Mouse (Mus musculus): ENCODE results near the gene Inhbe.

Inhbe gene

DNA sequence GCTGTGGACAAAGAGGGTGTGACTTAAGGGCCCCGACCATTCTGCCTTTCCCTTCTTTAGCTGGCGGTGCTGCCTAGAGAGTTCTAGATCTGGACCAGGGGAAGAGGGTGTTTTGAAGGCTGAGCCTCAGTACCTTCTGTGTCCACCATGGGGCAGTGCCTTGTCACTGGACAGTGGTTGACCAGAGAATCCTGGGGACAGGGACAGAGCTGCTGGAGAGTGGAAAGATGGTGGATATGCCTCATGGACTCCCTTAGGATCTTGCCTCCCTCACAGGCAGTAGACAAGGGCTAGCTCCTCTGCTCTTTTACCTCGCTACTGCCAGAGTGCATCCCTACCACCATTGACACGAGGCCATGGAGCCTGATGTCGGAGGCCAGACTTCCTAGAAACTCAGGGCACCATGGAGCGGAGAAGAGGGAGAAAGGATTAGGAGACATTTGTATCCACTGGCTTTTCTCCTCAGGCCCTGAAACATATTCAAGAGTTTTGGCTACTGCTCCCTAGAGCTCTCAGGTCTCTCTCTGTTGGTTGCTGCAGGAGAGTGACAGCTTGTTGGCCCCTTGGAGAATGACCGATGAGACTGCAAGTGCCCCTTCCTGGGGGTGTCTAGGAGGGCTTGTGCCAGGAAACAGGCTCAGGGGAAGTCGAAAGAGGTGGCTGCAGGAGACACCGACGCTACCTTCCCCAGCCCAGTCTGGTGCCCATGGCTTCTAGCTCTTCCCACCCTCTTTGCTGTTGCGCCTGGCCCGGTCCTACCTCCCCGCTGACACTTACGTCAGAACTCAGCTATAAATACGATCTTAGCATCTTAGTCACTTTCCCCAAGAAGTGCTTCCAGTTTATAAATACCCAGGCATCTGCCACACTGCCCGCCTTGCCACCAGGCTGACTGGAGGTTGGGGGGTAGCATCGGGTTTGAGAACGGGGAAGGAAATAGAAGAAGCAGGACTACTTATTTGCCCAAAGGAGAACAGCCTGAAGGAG is at the start of gene Inhbe:
Gene Inhbe (minus strand): TSS at position 503 of the 987 bp plus-strand sequence.
- no peak for DNase-seq (ENCODE audit: low spot score)

DNA sequence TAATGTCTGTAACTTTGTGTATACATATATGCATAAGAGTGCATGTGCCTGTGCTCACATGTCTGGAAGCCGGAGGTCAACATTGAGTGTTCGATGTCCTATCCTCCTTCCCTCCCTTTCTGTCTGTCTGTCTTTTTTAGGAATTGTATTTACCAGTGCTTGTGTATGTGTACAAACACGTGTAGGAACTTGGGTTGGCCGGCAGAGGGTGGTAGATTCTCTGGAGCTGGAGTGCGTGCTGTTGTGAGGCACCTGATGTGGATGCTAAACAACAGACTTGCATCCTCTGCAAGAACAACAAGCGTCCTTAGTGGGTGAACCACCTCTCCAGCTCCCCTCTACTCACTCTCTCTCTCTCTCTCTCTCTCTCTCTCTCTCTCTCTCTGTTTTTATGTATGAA is 37.6 kb upstream of the Inhbe start:
- no peak for DNase-seq (ENCODE audit: low spot score)

DNA sequence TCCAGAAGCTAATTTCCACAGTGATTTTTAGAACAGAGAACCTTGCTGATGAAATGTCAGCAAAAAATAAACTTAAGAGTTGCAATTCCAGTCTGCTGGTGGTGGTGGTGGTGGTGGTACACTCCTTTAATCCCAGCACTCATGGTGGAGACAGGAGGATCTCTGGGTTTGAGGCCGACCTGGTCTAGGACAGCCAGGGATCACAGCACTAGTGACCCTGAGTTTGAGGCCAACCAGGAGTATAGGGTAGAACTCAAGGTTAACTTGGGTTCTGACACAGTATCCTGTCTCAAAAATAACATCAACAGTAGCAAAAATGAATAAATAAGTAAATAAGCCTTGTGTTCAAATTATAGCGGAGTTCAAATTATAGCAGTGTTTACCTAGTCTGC is 27.5 kb upstream of the Inhbe start:
- DNase-seq (ENCODE audit: low spot score) = no peak

DNA sequence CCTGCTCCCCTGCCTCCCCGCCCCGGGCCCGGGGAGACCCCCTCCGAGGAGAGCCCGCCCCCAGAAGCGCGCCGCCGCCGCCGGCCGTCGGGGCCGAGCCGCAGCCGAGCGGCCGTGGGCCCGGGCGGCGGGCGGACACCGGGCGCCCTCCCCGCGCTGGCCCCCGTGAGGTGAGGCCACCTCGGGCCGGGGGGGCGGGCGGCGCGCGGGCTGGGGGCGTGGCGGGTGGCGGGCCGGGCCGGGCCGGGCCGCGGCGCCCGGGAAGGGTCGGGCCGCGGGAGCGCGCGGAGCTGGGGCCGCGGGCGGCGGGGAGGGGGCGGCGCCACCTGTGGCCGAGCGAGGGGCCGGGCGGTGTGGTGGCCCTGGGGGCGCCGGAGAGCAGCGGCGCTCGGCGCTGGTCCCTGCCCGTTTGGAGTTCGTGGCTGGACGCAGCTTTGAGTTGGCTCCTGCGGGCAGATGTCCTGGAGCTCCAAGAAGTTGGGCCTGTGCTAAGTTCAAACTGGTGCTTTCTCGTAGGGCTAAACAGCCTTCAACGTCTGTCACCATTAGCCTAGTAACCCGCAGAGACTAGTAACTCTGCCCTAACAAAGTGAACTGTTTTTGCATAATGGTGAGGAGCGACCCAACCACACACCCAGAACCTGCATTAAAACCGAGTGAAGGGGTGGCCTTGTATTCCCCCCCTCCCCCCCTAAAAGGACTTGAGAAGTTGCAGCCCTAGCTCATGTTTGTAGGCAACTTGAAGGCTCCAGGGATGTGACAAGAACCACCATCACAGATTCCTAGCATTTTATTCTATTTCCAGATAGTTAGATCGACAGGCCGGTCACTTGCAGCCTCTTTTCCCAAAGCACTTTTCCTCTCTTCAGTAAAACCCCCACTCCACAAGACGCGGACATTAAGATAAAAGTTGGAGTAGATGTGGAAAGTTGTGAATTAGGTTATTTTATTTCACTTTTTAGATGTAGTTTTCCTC is 26.8 kb upstream of the Inhbe start:
- peak; percentile 40 for DNase-seq (ENCODE audit: low spot score)

DNA sequence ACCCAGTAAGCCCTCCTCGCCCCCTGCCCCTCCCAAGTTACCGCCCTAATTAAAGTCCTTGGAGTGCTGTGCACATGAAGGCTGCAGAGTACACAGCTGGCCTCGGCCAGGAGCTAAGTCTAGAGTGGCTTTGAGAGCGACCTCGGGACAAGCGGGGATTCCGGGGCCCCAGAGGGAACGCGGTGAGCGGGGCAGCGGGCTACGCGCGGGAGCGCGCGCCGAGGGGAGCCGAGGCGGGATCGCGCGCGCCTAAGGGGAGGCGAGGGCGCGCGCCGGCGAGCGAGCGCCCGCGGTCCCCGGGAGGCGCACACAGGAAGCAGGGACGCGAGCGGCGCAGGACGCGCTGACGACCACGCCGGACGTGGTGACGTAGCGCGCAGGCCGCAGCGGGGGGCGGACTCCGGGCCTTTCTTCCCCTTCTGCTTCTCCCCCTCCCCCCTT is 26.1 kb upstream of the Inhbe start, which contains the start of gene R3hdm2:
Gene R3hdm2 (plus strand): TSS at position 77 of the 441 bp plus-strand sequence.
- DNase-seq (ENCODE audit: low spot score) = peak; percentile 79

DNA sequence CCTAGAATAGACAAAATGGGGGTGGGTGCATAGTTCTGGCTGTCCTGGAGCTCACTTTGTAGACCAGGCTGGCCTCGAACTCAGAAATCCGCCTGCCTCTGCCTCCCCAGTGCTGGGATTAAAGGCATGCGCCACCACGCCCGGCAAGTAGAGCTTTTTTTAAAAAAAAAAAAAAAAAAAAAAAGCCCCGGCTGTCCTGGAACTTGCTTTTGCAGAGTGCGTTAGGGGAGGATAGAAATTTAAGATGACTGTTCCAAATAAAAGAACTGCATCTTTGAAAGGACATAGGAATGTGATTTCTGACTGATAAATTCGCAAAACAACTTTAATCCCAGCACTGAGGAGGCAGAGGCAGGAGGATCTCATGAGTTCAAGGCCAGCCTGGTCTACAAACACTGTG is 25.4 kb upstream of the Inhbe start:
- no peak for DNase-seq (ENCODE audit: low spot score)

DNA sequence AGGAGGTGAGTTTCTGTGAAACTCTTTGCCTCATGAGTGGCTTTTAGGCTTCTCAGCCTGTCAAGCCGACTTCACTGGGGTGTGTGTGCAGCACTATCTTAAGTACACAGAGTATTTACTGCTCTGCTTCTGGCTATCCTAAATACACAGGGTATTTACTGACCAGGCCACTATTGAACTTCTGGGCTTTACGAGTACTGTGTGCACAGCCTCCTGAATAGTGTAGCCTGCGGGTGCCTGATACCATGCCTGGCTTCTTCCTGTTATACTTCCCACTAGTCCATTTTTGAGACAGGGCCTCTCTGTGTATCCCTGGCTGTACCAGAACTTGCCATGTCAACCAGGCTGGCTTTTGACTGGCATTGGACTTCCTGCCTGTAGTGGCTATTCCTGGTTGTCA is 23.5 kb upstream of the Inhbe start:
- no peak for DNase-seq (ENCODE audit: low spot score)

DNA sequence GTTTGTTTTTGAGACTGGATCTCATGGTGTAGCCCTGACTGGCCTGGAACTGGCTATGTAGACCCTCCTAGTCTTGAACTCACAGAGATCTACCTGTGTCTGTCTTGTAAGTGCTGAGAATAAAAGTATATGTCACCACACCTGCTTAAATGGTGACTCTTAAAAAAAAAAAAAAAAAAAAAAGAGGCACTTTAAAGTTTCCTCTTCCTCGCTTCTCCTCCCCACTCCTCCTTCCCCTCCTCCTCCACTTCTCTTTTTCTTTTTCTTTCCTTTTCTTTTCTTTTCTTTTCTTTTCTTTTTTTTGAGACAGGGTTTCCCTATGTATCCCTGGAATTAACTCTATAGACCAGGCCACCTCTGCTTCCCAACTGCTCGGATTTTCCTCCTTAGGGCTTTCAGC is 16.8 kb upstream of the Inhbe start:
- DNase-seq (ENCODE audit: low spot score) = no peak

DNA sequence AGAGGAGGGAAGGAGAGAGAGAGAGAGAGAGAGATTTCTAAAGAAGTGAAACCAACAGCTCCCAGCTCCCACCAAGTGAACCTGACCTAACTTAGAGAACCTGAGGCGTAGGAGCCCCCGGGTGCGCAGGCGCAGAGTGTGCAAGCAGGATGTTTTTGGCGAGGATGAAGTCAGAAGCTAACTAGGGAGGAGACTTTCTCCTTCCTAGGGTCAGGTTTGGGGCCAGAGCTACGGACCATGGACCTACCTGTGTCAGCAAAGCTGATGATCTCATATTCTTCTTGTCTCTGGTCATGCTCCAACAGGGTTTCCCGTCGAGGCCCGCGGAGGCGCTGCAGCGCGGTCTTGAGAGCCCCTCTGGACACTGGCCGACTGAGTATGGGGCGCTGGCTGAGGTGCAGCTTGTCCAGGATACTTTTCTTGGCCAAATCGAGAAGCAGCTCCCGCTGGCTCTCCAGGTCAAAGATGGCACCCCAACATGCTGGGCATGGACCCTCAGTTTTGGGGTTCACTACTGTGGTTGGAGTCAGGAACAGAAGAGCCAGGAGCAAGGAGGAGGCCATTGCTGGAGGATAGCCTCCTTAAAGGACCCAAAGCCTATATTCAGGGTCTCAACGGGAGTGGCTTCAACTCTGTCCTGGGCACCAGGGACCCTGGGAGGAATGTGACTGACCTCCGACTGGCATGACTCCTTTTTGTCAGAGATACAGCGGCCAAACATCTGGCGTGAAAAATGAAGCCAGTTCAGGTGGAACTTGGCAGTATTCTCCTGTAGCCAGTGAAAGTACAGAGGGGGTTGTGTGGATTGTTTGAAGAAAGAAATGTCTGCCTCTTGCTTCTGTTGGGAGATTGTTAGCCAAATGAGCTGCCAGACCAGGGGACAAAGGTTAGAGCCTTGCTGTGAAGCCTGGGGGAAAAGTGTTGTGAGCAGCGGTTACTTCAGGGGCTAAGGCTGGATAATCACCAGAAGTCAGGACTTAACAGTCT is 15.9 kb upstream of the Inhbe start, which contains the start of gene Inhbc:
Gene Inhbc (minus strand): TSS at position 598 of the 987 bp plus-strand sequence.
- DNase-seq (ENCODE audit: low spot score) = no peak

DNA sequence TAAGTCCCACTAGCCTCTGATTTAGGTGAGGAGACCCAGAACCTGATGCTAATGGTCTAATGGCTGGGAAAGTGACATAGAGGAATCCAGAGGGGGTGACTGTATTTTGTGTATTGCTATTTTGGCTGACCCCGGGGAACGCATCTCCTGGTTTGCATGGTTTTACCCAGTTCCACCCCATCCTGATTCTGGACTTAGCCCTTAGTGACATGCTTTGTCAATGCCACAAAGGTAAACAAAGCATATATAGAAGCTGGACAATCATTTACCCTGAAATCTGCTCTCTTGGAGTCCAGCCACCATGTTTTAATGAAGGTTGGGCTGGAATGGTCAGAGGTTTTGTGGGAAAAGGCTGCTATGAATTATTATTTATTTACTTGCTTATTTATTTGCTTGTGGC is 14.1 kb upstream of the Inhbe start:
- no peak for DNase-seq (ENCODE audit: low spot score)

DNA sequence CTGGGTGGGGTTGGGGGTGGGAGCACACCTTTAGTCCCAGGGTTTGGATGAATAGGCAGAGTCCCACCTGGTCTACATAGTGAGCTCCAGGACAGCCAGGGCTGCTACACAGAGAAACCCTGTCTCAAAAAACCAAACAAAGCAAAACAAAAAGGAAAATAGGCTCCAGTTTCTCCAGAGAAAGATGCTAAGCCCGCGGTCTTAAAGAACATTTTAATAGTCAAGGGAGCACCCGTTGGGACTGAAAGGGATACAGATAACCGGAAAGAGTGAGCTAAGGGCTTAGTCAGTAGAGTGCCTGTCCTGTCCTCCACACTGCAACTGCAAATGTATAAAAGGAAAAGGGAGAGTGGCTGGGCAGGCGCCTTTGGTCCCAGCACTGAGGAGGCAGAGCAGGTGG is 12.9 kb upstream of the Inhbe start:
- DNase-seq (ENCODE audit: low spot score) = no peak

DNA sequence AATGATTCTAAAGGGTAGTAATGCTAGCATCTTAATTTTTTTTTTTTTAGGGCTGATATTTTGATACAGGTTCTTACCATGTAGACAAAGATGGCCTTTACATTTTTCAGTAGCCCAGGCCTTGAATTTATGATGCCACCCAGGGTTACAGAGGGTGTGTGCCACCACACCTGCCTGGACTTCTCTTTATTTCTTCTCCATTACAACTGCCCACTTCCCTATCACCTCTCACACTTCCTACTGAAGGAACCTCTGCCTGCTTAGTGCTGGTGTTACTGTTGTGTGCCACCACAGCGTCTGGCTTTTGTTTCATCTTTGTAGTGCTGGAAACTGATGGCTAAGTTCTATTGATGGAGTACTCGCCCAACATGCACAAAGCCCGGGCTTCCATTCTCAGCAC is 6.5 kb upstream of the Inhbe start:
- DNase-seq (ENCODE audit: low spot score) = no peak

DNA sequence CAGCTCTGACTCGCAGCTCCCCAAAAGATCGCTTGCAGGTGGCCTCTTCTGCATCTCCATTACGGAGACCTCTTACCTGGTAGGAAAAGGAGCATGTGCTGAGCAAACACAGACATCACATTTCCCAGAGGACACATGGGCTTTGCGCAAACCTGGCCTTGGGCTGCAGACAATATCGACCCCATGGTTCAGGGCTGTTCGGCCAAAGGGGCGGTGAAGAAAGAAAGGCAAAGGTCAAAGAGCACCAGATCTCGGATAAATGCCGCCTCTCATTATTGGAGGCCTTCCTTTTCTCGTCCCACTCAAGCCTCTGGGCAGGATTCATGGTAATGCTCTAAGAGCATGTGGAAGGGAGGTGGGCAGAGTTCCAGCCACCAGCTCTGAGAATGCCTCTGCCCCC is 1.1 kb upstream of the Inhbe start:
- no peak for DNase-seq (ENCODE audit: low spot score)

DNA sequence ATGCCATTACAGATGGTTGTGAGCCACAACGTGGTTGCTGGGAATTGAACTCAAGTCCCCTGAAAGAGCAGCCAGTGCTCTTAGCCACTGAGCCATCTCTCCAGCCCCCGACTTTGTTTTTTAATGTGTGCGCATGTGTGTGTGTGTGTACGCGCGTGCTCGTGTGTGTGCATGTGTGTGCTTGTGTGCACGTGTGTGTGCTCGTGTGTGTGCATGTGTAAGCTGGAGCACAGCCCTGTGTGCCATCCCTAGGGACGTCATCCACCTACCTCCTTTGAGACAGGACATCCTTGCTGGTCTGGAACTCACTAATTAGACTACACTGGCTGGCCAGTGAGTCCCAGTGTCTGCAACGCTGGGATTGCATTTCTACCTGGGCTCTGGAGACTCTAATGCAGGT is 1.4 kb downstream of the Inhbe start:
- no peak for DNase-seq (ENCODE audit: low spot score)

DNA sequence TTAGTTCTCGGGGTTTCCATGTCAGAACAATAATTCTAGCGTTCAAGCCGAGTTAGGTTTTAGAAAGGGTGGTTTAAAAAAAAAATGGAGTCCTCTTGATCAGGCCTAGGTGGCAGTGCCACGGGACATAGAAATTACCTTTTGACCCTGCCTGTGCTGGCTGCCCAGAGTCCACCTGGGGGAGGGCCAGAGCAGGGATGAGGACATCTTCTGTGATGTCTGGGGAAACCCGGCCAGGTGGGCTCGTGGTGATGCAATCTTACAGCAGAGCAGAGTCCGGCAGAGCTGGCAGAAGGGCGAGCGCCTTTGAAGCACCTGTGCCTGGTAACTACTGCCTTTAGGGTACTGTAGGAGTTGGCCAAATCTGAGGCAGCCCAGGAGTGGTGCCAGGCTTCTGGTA is 2.0 kb downstream of the Inhbe start:
- no peak for DNase-seq (ENCODE audit: low spot score)

DNA sequence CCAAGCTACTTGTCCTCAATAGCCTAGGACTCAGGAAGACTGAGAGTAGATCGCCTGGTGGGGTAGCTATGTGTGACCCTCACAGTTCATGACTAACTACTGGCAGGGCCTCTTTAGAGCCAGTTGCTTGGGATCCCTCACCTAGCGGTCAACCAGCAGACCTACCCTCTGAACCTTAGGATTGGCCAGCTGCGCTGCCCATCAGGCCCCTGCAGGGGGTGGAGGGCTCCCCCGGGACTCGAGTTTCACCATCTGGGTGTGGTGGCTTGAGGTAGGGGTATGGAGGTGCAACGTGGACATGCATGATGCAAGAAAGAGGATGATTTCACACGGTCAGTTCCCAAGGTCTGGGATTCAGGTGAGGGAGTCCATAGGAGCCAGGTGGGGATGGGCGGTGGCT is 2.5 kb downstream of the Inhbe start:
- no peak for DNase-seq (ENCODE audit: low spot score)

DNA sequence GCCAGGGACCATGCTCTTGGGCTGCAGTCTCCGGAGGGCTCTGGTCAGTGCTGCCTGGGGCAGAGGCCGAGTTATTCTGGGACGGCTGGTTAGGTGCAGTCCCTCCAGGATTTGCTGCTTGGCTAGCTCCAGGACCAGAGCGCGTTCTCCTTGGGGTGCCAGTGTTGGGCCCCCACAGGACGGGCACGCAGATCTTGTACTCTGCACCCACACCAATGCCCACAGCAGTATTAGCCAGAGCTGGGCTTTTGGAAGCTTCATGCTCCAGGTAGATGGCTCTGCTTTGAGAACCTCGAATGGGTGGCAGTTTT is 3.0 kb downstream of the Inhbe start:
- DNase-seq (ENCODE audit: low spot score) = no peak

DNA sequence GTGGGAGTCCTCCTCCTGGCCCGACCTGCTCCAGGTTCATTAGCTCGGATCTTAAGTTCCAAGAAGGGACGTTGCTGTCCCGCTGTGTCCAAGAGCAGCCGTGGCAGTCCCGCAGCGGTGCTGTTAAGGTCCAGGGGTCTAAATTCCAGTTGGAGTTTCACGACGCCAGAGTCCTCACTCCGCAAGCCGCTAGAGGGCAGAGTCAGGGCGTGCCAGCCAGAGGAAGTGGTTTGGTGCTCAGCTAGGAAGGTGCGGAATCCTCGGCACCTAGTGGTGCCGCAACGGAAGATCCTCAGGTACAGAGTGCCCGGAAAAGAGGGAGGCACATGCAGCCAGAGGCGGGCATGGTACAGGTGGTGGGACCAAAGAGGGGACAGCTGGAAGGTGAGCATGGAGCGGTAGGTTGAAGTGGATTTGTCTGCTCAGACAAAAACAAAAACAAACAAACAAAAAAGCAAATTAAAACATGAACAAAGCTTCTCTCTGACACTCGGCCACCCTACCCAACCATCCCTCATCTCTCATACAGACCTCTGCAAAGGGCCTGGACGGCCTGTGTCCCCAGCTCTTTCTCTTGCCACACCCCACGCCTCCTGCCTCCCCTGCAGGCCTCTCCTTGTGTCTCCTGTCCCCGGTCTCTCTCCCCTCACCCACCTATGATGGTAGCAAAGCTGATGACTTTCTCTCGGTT is 3.5 kb downstream of the Inhbe start:
- no peak for DNase-seq (ENCODE audit: low spot score)

DNA sequence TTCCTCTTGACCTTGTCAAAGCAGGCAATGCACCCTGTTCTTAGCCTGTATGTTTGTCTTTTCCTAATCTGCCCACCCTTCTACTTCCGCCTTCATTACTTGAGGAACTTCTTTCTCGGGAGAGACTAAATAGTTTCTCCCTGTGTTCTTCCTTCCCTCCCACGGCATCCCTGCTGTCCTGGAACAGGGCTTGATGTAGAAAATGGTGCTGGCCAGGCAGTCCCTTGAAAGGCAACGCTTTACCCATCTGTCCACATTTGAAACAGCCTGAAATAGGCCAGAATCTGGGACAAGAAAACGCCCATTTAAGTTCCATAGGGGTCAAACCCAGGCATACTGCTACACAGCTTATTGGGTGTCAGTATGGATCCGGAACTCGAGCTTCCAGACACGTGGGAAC is 4.4 kb downstream of the Inhbe start:
- no peak for DNase-seq (ENCODE audit: low spot score)

DNA sequence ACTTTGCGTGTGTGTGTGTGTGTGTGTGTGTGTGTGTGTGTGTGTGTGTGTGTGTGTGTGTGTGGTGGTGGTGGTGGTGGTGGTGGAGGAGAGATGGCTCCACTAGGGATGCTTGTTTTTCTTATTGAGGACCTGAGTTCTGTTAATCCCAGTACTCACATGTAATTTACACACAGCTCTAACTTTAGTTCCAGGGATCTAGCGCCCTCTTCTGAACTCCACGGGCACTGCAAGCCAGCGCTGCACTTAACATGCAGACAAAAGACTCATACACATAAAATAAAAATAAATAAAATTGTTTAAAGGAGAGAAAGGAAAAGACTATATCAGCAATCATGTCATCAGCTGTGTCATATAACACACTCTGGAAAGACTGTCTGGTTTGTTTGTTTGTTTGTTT is 5.3 kb downstream of the Inhbe start:
- DNase-seq (ENCODE audit: low spot score) = no peak

DNA sequence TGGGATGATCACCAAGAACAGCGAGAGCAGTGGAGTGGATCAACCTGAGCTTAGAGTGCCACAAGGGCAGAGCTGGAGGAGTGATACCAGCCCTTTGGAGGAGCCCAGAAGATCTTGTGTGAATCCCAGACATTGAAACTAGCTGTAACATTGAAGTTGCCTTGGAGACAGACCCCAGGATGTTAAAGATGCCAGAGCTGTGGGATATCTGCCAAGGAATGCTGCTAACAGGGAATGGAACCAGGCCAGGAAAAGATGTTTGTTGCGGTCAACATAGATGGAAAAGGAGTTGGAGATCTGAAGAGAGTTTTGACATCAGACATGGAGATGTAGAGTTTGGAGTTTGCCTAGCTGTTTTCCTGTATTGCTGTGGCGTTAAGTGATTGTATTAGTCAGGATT is 8.0 kb downstream of the Inhbe start:
- no peak for DNase-seq (ENCODE audit: low spot score)
